In the genomic region with DNA sequence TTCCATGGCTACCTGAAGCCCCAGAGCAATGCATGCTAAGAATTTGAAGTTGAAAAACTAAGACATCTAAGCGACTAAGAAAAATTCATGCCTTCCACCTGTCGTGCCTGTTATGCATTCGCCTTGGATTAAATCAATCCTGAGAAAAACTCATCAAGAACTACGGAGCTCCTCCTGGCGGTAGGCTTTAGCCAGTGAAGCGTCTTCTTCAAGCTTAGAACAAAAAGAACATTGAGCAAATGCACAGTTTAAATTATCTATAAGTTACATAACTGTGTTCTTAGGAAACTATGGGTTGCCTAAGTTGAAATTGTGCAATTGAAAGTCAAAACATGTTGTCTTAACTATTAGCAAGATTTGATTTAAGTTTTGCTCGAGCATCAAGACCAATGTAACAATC, we compare ENCODE assay signal across 10 mouse cellular contexts.
A peak's percentile ranks its signal among the peaks of the same experiment; 100 is the strongest.
DNase-seq lines count a peak whose midpoint lies in the region; ATAC-seq and TF ChIP-seq lines count a peak whose summit lies in the region.
"Had no signal": no experiment of that assay in that cellular context is flagged by ENCODE, and none has a peak within 500 bp of the region (broad histone marks: within the 10 kb centered on the region; RNA-seq: fewer than 3 reads in every experiment).

No protein-coding gene starts in this region.

- no peaks in the 10 kb centered on the region for H3K27me3 ChIP-seq in heart, postnatal 0 days (ENCODE audit: control insufficient read depth, insufficient read depth, low read length)
- H3K27me3 ChIP-seq in forebrain, embryonic 15.5 days = no peaks in the 10 kb centered on the region
- H3K27me3 ChIP-seq: CH12.LX; midbrain, embryonic 12.5 days had no signal

- no peak overlapping the region for H3K4me2 ChIP-seq in heart, postnatal 0 days (ENCODE audit: low read depth, low read length)
- H3K4me2 ChIP-seq in forebrain, embryonic 15.5 days (replicated peaks) = no peak overlapping the region
- H3K4me2 ChIP-seq: midbrain, embryonic 12.5 days had no signal

- no peak for TF ChIP-seq EP300 in heart, postnatal 0 days (IDR thresholded peaks at IDR 0.05; ENCODE audit: low read depth)

- H3K27ac ChIP-seq in heart, postnatal 0 days (ENCODE audit: low read depth) = no peak overlapping the region
- no peak overlapping the region for H3K27ac ChIP-seq in forebrain, embryonic 15.5 days (replicated peaks)
- H3K27ac ChIP-seq: midbrain, embryonic 12.5 days had no signal

- H3K4me3 ChIP-seq in heart, postnatal 0 days (ENCODE audit: low read depth, low read length) = no peak overlapping the region
- H3K4me3 ChIP-seq in forebrain, embryonic 15.5 days = no peak overlapping the region
- H3K4me3 ChIP-seq: midbrain, embryonic 12.5 days had no signal

- peak; percentile 9 for DNase-seq in heart, postnatal 0 days (ENCODE audit: low spot score)
- no peak for DNase-seq in heart, postnatal 36 days
- peak; percentile 6 for DNase-seq in urinary bladder, postnatal 25 days (ENCODE audit: low spot score)
- no peak for DNase-seq in urinary bladder, postnatal 4 days (ENCODE audit: low spot score in 2 of 2)
- peak; percentile 24 for DNase-seq in left cerebral cortex, adult 11 months (ENCODE audit: low spot score)
- peak; percentile 57 to 59 for DNase-seq in right cerebral cortex, postnatal 36 days (ENCODE audit: low spot score in 2 of 2)
- DNase-seq in gastrocnemius, postnatal 36 days = no peak

- no peaks in the 10 kb centered on the region for H3K4me1 ChIP-seq in heart, postnatal 0 days (ENCODE audit: control insufficient read depth, insufficient read depth)
- no peaks in the 10 kb centered on the region for H3K4me1 ChIP-seq in forebrain, embryonic 15.5 days
- H3K4me1 ChIP-seq: midbrain, embryonic 12.5 days had no signal

- ATAC-seq in heart, postnatal 0 days (ENCODE audit: insufficient read depth, low read depth) = no peak
- peak; percentile 79; the same call in 1 of the 2 replicates for ATAC-seq in forebrain, embryonic 15.5 days (replicated peaks)

- 27% methylated on average over 7 of the region's 7 CpGs for WGBS in heart, postnatal 0 days
- WGBS in forebrain, embryonic 15.5 days = 24% methylated on average over 7 of the region's 7 CpGs

- H3K36me3 ChIP-seq in heart, postnatal 0 days (replicated peaks; ENCODE audit: control insufficient read depth, insufficient read depth, low read length) = no peaks in the 10 kb centered on the region
- H3K36me3 ChIP-seq in forebrain, embryonic 15.5 days = no peaks in the 10 kb centered on the region
- H3K36me3 ChIP-seq: midbrain, embryonic 12.5 days had no signal

- no peaks in the 10 kb centered on the region for H3K9me3 ChIP-seq in heart, postnatal 0 days (replicated peaks; ENCODE audit: control insufficient read depth, low read length)
- no peaks in the 10 kb centered on the region for H3K9me3 ChIP-seq in forebrain, embryonic 15.5 days
- H3K9me3 ChIP-seq: midbrain, embryonic 12.5 days had no signal

- H3K9ac ChIP-seq in heart, postnatal 0 days (replicated peaks; ENCODE audit: low read depth, low read length) = no peak overlapping the region
- no peak overlapping the region for H3K9ac ChIP-seq in forebrain, embryonic 15.5 days (replicated peaks)
- H3K9ac ChIP-seq: midbrain, embryonic 12.5 days had no signal

- TF ChIP-seq CTCF in heart, postnatal 0 days (IDR thresholded peaks at IDR 0.05; ENCODE audit: low read depth) = peak; percentile 65

- intact Hi-C loops in heart, postnatal 36 days (cut with DNase I) = loop anchor here (5.0 kb wide), 1 partner anchor 1542 kb away; no protein-coding TSS in a partner anchor
- intact Hi-C loops in gastrocnemius, postnatal 36 days (cut with DNase I) = no loop called here

Comparison
In these comparisons a context has a peak if more than half of its experiments do, and no peak if none do; other contexts are left out.
1. DNase-seq: peak in heart, postnatal 0 days (single experiment), urinary bladder, postnatal 25 days (single experiment), left cerebral cortex, adult 11 months (single experiment) and right cerebral cortex, postnatal 36 days (2 of 2); none in heart, postnatal 36 days (0 of 2), urinary bladder, postnatal 4 days (0 of 2) and gastrocnemius, postnatal 36 days (0 of 2).